8 mouse cellular contexts compared by ENCODE assay signal in genomic region chr8:48842991-48843930, GRCm38 (mm10). TPM values are rescaled to one million over a fixed set of nuclear protein-coding genes. Genes with fewer than 3 reads are reported as not detected.
DNase-seq lines count a peak whose midpoint lies in the region; ATAC-seq and TF ChIP-seq lines count a peak whose summit lies in the region.

No protein-coding gene starts in this region.

- peak; percentile 85 for ATAC-seq in lung, embryonic 14.5 days (ENCODE audit: insufficient read depth)
- peak; percentile 81 for ATAC-seq in embryonic facial prominence, embryonic 15.5 days (ENCODE audit: insufficient number of reproducible peaks, low FRiP score, low TSS enrichment, low read depth)
- ATAC-seq in heart, embryonic 15.5 days (replicated peaks; ENCODE audit: insufficient number of reproducible peaks, insufficient read depth, low FRiP score, low read depth), result peak; percentile 68
- peak; percentile 76 for ATAC-seq in lung, embryonic 16.5 days (ENCODE audit: low read depth)

- H3K4me2 ChIP-seq in lung, embryonic 14.5 days, result peak overlapping the region; percentile 80
- peak overlapping the region; percentile 84 for H3K4me2 ChIP-seq in embryonic facial prominence, embryonic 15.5 days (replicated peaks)
- H3K4me2 ChIP-seq in heart, embryonic 15.5 days, result peak overlapping the region; percentile 98
- H3K4me2 ChIP-seq in lung, embryonic 16.5 days (ENCODE audit: low read depth, low read length), result peak overlapping the region; percentile 95

- no peaks in the 10 kb centered on the region for H3K9me3 ChIP-seq in lung, embryonic 14.5 days (ENCODE audit: low read depth, low read length)
- H3K9me3 ChIP-seq in embryonic facial prominence, embryonic 15.5 days (replicated peaks), result no peaks in the 10 kb centered on the region
- no peaks in the 10 kb centered on the region for H3K9me3 ChIP-seq in heart, embryonic 15.5 days (replicated peaks)
- H3K9me3 ChIP-seq in lung, embryonic 16.5 days (ENCODE audit: control insufficient read depth, low read length), result no peaks in the 10 kb centered on the region

- no peaks in the 10 kb centered on the region for H3K36me3 ChIP-seq in lung, embryonic 14.5 days (ENCODE audit: insufficient read depth)
- H3K36me3 ChIP-seq in embryonic facial prominence, embryonic 15.5 days, result no peaks in the 10 kb centered on the region
- H3K36me3 ChIP-seq in heart, embryonic 15.5 days, result no peaks in the 10 kb centered on the region
- H3K36me3 ChIP-seq in lung, embryonic 16.5 days (ENCODE audit: control insufficient read depth, insufficient read depth, low read length), result no peaks in the 10 kb centered on the region

- DNase-seq in lung, embryonic 14.5 days, result peak; percentile 71
- DNase-seq in lung, adult 18-20 months, result no peak
- peak; percentile 27 to 60 for DNase-seq in kidney, postnatal 25 days
- peak; percentile 51 for DNase-seq in retina, postnatal 7 days (ENCODE audit: low read depth, low spot score)
- DNase-seq in spleen, adult 18-20 months, result no peak

- TF ChIP-seq CTCF in lung, embryonic 14.5 days (IDR thresholded peaks at IDR 0.05; ENCODE audit: low read depth), result no peak

- H3K27ac ChIP-seq in lung, embryonic 14.5 days (ENCODE audit: low read depth), result peak overlapping the region; percentile 54; the same call in 1 of the 2 replicates
- H3K27ac ChIP-seq in embryonic facial prominence, embryonic 15.5 days (replicated peaks), result peak overlapping the region; percentile 91
- H3K27ac ChIP-seq in heart, embryonic 15.5 days, result peak overlapping the region; percentile 32; the same call in 1 of the 2 replicates
- no peak overlapping the region for H3K27ac ChIP-seq in lung, embryonic 16.5 days (ENCODE audit: low read length)

- peaks cover 60% of the 10 kb centered on the region for H3K27me3 ChIP-seq in lung, embryonic 14.5 days (ENCODE audit: insufficient read depth, low read length)
- H3K27me3 ChIP-seq in embryonic facial prominence, embryonic 15.5 days, result peaks cover 13% of the 10 kb centered on the region
- H3K27me3 ChIP-seq in heart, embryonic 15.5 days, result peaks cover 76% of the 10 kb centered on the region
- peaks cover 73% of the 10 kb centered on the region for H3K27me3 ChIP-seq in lung, embryonic 16.5 days (ENCODE audit: control insufficient read depth, insufficient read depth, low read depth, low read length)

- under 1% methylated on average over 79 of the region's 93 CpGs for WGBS in lung, embryonic 14.5 days
- under 1% methylated on average over 82 of the region's 93 CpGs for WGBS in embryonic facial prominence, embryonic 15.5 days
- WGBS in heart, embryonic 15.5 days, result 1% methylated on average over 75 of the region's 93 CpGs
- WGBS in lung, embryonic 16.5 days, result under 1% methylated on average over 57 of the region's 93 CpGs

- peak overlapping the region; percentile 71 for H3K4me3 ChIP-seq in lung, embryonic 14.5 days (ENCODE audit: low read depth, low read length)
- peak overlapping the region; percentile 82 for H3K4me3 ChIP-seq in embryonic facial prominence, embryonic 15.5 days (replicated peaks)
- peak overlapping the region; percentile 88 for H3K4me3 ChIP-seq in heart, embryonic 15.5 days
- peak overlapping the region; percentile 82 for H3K4me3 ChIP-seq in lung, embryonic 16.5 days (ENCODE audit: low read length)

- H3K9ac ChIP-seq in lung, embryonic 14.5 days, result peak overlapping the region; percentile 69
- H3K9ac ChIP-seq in embryonic facial prominence, embryonic 15.5 days, result peak overlapping the region; percentile 71
- peak overlapping the region; percentile 64 for H3K9ac ChIP-seq in heart, embryonic 15.5 days
- H3K9ac ChIP-seq in lung, embryonic 16.5 days (ENCODE audit: low read length), result peak overlapping the region; percentile 73

- H3K4me1 ChIP-seq in lung, embryonic 14.5 days (ENCODE audit: insufficient read depth), result no peaks in the 10 kb centered on the region
- peaks cover 22% of the 10 kb centered on the region for H3K4me1 ChIP-seq in embryonic facial prominence, embryonic 15.5 days
- H3K4me1 ChIP-seq in heart, embryonic 15.5 days (replicated peaks), result peaks cover 22% of the 10 kb centered on the region
- peaks cover 5% of the 10 kb centered on the region; the same call in 1 of the 2 replicates for H3K4me1 ChIP-seq in lung, embryonic 16.5 days (replicated peaks; ENCODE audit: control insufficient read depth, insufficient read depth, low read length)

RNA-seq across cellular contexts. Expression of gene Tenm3, which starts 0.5 kb away (rescaled TPM):
- 7.8 and 9.8 TPM in 2 replicates for polyA plus RNA-seq in lung, embryonic 14.5 days (2014; fragmentation: Nextera tagmentation; extraction: Ambion mirVana)
- 41.9 and 42.9 TPM in 2 replicates for polyA plus RNA-seq in embryonic facial prominence, embryonic 15.5 days (2015; fragmentation: Nextera tagmentation; extraction: Ambion mirVana)
- polyA plus RNA-seq in heart, embryonic 15.5 days (2015; fragmentation: Nextera tagmentation; extraction: Ambion mirVana), result 5.0 and 8.1 TPM in 2 replicates
- 3.6 and 4.1 TPM in 2 replicates for polyA plus RNA-seq in lung, embryonic 16.5 days (2015; fragmentation: Nextera tagmentation; extraction: Ambion mirVana)

Comparison
In these comparisons a context has a peak if more than half of its experiments do, and no peak if none do; other contexts are left out.
1. DNase-seq: peak in lung, embryonic 14.5 days (single experiment), kidney, postnatal 25 days (2 of 2) and retina, postnatal 7 days (single experiment); none in lung, adult 18-20 months (0 of 2) and spleen, adult 18-20 months (0 of 2).
2. Peak in every context shown above with its lines, with median percentiles within 50 percentile points of each other: ATAC-seq, H3K4me2 ChIP-seq, H3K4me3 ChIP-seq and H3K9ac ChIP-seq.